Mouse (Mus musculus): ENCODE data around the gene Lamb3. TPM values are rescaled to one million over a fixed set of nuclear protein-coding genes. Genes with fewer than 3 reads are reported as not detected.

Gene Lamb3
- polyA plus RNA-seq, 1 experiment, result 10.3 TPM

DNA sequence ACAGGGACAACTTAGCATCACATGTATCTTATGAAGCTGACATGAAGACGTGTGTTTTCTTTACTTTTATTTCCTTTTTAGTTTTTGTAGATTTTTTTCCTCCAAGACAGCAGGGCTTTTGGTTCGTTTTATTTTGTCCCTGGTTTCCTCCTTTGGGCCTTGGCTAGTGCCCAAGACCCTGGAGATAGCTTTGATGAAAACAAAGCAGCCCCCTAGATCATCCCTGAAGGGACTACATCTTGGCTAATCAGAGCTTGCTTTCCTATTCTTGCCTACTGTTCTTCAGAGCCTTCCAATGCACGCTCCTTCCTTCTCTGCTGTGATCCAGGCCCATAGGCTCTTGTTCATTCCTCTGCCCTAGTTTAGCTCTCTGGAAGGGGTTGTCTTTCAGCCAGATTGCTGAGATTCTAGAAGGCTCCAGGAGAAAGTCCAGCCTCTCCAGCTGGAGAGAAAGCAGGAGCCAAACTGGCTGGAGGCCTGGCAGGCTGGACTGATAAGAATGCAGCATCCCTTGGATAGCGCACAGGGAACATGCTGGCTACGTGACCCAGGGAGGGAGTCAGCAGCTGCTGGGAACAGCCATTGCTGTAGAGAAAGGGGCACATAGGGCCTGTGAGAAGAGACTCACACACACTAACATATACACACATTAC lies 108.3 kb downstream of the Lamb3 start:
- DNase-seq (ENCODE audit: low read depth), result no peak

DNA sequence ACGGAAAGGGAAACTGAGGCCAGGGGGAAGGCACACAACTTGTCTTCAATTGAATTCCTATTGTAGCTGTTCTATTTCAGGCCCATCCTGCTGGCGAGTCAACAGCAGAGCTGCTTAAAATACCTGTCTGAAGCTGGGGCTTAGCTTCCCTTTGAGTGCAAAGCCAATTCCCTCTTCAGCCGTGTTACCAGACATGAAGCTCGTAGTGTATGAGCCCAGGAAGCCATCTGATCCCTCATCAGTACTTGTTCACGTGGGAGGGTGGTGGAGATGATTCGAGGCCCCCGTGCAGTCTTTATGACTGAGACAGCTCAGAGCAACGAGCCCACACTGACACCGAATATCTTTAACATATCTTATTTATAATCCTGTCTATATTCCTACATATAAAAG lies 108.9 kb downstream of the Lamb3 start:
- no peak for DNase-seq (ENCODE audit: low read depth)

GRCm38 (mm10) chr1:193317159-193317559 lies 109.7 kb downstream of the Lamb3 start:
- DNase-seq (ENCODE audit: low read depth), result no peak

DNA sequence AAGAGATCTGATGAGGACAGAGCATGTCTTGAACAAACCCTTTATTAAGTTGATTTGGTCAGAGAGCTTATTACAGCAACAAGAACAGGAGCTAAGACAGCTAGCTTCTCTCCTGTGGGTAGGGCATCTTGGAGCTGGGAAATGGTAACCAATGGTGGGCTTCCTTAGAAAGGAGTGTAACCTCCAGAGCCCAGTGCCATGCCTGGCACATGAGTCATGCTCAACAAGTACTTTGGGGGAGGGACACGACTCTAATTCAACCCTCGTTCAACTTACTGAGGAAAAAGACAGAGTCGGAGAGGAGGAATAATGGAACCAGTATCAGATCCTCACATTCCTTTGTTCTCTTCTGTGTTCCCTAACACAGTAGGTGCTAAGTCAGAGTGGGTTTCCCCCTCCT lies 112.2 kb downstream of the Lamb3 start:
- DNase-seq (ENCODE audit: low read depth), result no peak

DNA sequence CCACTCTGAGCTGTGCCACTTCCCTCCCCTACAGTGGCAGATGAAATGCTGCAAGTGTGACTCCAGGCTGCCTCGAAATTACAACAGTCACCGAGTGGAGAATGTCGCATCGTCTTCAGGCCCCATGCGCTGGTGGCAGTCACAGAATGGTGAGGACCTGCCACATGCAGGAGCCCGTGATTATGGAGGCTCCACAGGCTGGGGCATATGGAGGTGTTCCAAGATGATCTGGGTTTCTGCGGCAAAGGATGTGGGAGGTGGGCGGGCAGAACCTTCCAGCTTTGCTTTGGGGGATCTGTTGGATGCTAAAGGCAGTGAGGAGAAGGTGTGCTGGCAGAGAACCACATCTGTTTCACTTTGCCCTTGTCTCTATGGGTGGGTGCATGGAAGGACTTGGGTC lies 112.9 kb downstream of the Lamb3 start:
- DNase-seq (ENCODE audit: low read depth), result no peak

GRCm38 (mm10) chr1:193323686-193324085 lies 116.2 kb downstream of the Lamb3 start:
- no peak for DNase-seq (ENCODE audit: low read depth)

DNA sequence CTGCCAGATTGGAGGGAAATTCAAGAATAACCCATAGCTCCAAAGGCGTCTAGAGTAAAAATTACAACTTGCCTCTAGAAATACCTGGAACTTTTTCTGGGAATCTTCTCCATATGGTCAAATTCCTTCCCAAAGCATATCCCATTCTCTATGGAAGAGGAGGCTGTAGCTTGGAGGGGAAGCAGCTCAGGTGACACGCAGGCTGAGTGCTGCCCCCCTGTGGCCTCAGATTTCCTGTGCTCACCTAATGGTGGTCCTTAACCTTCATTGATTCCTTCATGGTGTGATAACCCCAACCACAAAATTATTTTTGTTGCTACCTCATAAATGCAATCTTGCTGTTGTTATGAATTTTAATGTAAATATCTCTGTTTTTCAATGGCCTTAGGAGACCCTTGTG lies 116.7 kb downstream of the Lamb3 start:
- no peak for DNase-seq (ENCODE audit: low read depth)

DNA sequence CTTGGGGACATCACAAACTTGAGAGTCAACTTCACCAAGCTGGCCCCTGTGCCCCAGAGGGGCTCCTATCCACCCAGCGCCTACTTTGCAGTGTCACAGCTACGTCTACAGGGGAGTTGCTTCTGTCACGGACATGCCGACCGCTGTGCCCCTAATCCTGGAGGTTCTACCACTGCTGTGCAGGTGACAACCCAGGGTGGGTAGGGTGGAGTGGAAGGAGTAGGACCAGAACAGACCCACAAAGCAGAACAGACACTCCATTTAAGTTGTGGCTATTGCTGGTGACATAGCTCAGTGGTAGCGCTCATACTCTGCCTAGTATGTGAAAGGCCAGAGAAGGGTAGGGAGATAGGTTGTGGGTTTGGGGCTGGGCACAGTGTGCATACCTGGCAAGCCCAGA lies 118.4 kb downstream of the Lamb3 start:
- DNase-seq (ENCODE audit: low read depth), result no peak

GRCm38 (mm10) chr1:193326456-193327145 lies 119.1 kb downstream of the Lamb3 start:
- no peak for DNase-seq (ENCODE audit: low read depth)

GRCm38 (mm10) chr1:193327216-193327615 lies 119.7 kb downstream of the Lamb3 start:
- no peak for DNase-seq (ENCODE audit: low read depth)

DNA sequence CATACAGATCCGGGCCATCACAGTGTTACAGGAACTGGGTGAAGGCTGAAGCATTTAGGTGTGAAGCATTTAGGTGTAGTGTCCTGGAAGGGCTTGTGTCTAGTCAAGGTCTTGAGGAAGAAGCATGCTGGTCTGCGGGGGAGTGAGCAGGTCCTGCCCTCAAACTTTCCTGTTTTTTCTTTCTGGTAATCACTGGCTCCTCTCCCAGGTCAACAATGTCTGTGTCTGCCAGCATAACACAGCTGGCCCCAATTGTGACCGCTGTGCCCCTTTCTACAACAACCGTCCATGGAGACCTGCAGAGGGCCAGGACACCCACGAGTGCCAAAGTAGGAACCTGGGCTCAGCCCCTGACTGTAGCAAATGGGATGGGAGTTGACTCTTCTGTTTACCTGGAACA lies 120.2 kb downstream of the Lamb3 start:
- DNase-seq (ENCODE audit: low read depth), result no peak

DNA sequence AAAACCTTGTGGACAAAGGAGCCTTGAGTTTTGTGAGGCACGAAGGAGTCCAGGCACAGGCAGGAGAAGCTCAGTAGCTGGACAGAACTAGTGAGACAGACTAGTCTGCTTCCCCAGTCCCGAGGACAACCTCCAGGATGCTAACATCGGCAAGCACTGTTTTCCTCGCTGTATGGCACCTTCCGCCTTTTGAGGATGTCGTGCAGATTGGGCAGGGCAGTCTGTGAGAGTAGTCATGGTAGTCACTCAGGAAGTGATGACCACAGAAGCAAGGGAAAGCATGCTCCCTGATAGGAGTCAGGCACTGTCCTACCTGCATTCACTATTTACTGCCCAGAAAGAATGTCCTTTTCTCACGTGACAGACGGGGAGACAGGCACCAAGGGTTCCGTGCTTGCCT lies 122.1 kb downstream of the Lamb3 start:
- DNase-seq (ENCODE audit: low read depth), result no peak

GRCm38 (mm10) chr1:193330172-193330571 lies 122.7 kb downstream of the Lamb3 start:
- DNase-seq (ENCODE audit: low read depth), result no peak

- no peak for DNase-seq (ENCODE audit: low read depth)
Observed at GRCm38 (mm10) chr1:193330626-193331025, 123.1 kb downstream of the Lamb3 start.

DNA sequence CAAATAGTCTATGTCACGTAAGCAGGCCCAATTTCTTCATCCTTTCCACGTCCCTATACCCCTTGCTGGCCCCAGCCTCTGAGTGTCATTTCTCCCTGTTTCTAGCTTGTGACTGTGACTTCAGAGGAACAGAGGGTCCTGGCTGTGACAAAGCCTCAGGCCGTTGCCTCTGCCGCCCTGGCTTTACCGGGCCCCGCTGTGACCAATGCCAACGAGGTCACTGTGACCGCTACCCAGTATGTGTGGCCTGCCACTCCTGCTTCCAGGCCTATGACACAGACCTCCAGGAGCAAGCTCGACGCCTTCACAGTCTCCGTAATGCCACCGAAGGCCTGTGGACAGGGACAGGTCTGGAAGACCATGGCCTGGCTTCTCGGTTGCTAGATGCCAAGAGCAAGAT lies 124.5 kb downstream of the Lamb3 start:
- DNase-seq (ENCODE audit: low read depth), result no peak

DNA sequence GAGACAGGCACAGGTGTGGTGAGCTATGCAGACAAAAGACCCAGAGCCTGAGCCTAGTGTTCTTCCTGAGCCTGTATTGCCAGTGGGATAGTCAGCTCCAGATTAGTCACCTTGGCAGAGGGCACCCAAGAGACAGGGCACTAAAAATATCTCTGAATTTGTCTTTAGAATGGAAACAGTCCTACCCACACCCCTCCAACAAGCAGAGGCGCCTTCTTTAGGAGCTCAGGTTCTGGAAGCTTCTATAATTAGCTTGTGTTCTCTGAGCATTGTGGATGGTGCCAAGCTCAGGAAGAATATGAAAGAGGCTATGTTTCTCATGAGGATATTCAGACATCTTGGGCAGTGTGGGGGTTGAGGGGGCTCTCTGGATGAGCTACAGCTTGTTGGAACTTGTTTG lies 125.2 kb downstream of the Lamb3 start:
- DNase-seq (ENCODE audit: low read depth), result no peak

DNA sequence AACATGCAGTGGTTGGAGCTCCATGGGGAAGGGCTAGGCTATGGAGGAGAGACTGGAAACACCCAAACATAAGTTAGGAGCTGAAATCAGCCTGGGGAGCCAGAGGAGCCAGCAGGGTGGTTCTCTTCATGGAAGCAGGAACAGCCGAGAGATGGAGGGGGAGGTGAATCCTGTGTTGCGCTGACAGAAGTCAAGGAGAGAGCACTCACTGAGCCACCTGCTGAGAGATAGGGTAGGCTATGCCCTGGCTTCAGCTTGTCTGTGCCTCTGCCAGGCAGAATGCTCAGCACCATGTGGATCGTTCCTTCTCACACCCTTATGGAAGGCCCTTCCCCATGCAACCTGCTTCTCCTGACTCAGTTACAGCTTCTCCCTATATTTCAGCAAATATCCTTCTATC lies 126.3 kb downstream of the Lamb3 start:
- DNase-seq (ENCODE audit: low read depth), result no peak

GRCm38 (mm10) chr1:193334546-193334945 lies 127.0 kb downstream of the Lamb3 start:
- no peak for DNase-seq (ENCODE audit: low read depth)

GRCm38 (mm10) chr1:193336122-193337017 lies 128.9 kb downstream of the Lamb3 start:
- no peak for DNase-seq (ENCODE audit: low read depth)

- DNase-seq (ENCODE audit: low read depth), result no peak
Observed at GRCm38 (mm10) chr1:193337018-193337321, 129.5 kb downstream of the Lamb3 start.

DNA sequence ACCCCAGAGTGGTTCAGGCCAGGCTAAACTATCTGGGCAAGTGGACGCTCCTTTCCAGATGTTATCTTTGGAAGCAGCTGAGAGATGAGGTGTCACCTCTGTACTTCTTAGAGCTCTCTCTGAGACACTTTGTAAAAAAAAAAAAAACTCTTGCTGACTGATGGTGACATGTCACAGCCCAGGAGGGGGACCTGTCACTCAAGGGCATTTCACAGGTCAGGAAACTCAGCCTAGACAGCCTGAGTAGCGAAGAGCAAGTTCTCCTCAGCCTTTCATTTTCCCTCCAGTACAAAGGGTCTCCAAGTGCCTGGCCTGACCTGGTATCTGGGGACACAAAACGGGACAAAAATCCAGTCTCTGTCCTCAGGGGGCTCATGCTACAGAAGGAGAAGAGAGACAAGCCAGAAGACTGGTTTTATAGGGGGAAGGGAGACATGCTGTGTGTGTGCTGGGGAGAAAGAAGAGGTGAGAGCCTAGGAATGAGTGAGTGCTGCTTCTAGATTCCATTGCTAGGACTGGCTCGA lies 130.3 kb downstream of the Lamb3 start:
- DNase-seq (ENCODE audit: low read depth), result no peak

GRCm38 (mm10) chr1:193338363-193338995 lies 131.0 kb downstream of the Lamb3 start:
- no peak for DNase-seq (ENCODE audit: low read depth)
